Mouse (Mus musculus) gastrocnemius, adult 18-20 months (tissue): ENCODE data around the gene Gtf2h1. TPM values are rescaled to one million over a fixed set of nuclear protein-coding genes. Genes with fewer than 3 reads are reported as not detected.

Source experiments
- DNase-seq: peaks from one replicate; pipeline ENCODE4 v3.0.0; 2021; ENCODE audit warnings: low spot score
- total RNA-seq, 2 experiments: library from RNA; stranded (reverse); gene quantifications; 2 replicates each; pipeline ENCODE4 v1.2.3; 2021

The Gtf2h1 gene
- total RNA-seq, 2 experiments from 2014 or later = 15.4 to 18.2 TPM

DNA sequence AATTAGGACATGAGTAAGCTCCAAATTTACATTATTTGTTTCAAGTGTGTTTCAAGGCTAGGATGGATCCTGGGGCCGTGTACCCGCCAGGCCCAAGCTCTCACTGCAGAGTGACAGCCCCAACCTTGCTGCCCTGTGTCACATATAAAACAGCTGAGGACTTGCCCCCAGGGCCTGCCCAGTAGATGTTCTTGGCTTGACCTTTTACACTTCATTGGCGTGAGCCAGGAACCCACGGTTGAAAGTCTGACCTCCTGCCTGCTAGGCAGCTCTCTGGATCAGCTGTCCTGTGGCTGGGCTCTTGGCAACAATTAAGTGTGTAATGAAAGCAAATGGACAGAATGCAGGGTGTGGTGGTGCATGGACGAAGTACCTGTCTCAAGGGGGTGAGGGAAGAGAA, 53.4 kb downstream of the Gtf2h1 start:
- DNase-seq = peak; percentile 45

DNA sequence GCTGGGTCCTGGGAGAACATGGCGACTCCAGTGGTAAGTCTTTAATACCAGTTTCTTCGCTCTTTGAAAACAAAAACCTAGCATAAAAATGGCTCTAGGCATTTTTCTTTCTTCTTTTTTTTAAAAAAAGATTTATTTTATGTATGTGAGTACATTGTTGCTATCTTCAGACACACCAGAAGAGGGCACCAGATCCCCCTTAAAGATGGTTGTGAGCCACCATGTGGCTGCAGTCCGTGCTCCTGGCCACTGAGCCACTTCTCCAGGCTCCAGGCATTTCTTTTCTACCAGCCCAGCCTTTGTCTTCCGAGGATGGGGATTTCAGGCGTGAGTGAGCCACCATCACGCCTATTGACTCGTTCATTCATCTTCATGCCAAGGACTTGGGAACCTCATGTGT, 55.1 kb downstream of the Gtf2h1 start:
- no peak for DNase-seq

DNA sequence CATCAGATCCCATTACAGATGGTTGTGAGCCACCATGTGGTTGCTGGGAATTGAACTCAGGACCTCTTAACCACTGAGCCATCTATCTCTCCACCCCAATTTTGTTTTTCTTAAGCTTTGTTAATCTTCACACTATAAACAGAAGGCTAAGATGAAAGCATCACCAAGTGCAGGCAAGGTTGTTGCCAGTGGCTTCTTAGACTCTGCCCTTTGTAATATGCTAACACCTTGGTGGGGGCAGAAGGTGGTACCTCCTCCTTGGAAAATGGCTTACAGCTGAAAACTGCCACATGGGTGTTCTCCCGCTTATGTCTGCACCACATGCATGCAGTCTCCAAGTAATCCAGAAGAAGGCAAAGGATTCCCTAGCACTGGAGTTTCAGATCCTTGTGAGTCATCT, 56.8 kb downstream of the Gtf2h1 start:
- no peak for DNase-seq

DNA sequence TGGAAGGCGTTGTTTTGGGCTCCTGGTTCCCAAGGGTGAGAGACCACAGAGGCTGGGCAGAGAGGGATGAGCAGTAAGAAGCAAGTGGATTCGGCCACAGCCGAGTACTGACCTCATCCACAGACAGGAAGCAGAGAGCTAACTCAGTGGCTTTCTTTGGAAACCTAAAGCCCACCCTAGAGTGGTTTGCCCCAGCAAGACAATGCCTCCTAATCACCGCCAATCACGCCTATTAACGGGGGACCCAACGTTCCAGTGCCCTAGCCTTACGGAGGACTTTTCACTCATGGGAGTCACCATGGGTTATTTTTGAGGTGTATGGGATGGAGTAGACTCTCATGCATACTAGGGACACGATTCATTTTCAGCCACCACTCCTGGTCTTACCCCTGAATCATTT, 57.5 kb downstream of the Gtf2h1 start:
- no peak for DNase-seq

DNA sequence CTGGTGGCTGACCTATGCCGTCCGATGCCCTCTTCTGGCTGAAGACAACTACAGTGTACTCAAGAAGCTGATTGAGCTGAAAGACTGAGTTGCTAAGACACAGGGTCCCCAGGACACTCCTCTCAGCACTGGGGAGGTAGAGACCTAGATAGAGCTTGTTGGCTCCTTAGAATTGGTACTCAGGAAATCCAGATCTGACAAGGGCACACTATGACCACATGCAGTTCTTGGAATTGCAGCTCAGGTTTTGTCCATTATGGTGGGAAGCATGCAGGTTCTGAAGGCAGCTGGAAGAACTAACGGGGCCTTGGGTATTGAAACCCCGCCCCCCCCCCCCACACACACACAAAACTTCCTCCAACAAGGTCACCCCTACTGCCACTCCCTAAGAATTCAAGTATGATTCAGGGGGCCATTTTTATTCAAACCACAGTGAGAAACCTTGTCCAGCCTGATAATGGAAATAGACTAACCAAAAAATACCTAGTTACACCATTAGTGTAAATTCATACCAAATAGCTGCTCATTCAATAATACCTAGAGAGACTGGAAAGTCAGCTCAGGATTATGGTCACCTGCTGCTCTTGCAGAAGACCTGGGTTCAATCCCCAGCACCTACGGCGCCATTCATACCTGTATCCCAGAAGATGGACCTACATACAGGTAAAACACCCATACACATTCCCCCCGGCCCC, 60.1 kb downstream of the Gtf2h1 start:
- no peak for DNase-seq

DNA sequence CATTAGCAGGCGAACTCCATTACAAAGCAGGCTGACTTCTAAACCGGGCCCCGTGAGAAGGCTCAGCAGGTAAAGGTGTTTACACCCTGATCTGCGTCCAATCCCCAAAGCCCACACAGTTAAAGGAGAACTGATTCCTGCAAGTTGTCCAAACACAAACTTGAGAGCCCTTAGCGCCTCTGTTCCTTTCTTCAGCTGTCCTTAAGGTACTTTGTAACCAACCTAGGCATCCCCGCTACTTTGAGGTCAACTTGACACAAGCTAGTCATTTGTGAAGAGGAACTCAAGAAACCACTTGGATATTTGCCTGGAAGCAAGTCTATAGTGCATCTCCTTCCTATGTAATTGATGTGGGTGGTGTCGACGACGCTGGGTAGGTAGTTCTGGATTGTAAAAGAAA, 61.5 kb downstream of the Gtf2h1 start:
- DNase-seq = no peak

DNA sequence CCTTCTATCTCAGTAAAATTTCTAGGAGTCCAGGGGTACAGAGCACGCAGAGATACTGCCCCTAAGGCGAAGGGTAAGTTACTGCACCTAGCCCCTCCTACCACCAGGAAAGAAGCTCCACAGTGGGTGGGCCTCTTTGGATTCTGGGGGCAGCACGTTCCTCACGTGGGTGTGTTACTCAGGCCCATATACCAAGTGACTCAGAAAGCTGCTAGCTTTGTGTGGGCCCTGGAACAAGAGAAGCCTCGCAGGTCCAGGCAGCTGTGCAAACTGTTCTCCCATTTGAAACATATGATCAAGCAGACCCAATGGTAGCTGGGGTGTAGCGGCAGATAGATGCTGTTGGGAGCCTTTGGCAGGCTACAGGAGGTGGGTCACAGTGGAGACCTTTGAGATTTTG, 63.1 kb downstream of the Gtf2h1 start:
- no peak for DNase-seq

DNA sequence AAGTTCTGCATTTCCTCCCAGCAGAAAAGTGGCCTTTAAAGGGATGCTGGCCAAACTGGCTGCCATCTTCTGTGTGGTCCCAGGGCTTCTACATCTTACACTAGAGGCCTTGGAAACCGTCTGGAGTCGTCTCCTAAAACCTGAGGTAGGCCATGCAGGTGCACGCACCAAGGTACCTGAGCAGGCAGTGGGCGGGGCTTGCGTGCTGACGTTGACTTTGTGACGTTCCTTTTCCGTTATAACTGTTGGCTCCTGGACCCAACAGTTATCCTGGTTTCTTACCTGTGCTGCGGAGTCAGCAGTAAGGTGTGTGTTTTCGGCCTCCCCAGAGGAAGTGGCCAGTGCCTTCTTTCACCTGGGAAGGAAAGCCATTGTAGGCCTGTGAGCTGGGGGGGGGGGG, 65.1 kb downstream of the Gtf2h1 start, which contains the start of gene Ldhc:
Gene Ldhc (plus strand): TSS at position 208 of the 400 bp plus-strand sequence.
- DNase-seq = no peak

DNA sequence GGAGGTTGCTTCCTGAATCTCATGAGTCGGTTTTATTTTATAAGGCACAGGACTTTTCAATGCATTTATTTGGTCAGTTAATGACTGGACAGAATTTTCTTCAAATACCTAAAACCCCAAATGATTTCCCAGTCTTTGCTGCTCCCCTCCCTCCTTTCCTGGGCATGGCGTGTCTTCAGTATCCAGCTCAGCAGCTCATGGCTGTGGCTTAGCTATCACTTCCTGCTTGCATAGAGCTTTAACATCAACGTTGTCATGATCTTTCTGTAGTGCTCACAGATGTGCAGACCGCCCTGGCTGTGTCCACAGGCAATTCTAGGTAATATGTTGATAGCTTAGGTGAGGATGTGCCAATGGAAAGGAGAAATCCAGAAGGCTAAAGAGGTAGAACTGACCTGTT, 76.1 kb downstream of the Gtf2h1 start:
- no peak for DNase-seq

Other genes with a start within 250 kb of the Gtf2h1 start
- gene Sergef, start 156.3 kb upstream of the Gtf2h1 start, total RNA-seq = 1 to 10 TPM; 3.9 to 4.3 TPM
- under 1 TPM; 0.21 to 0.41 TPM for gene Tph1, start 123.6 kb upstream of the Gtf2h1 start, total RNA-seq
- gene Saal1, start 85.4 kb upstream of the Gtf2h1 start, total RNA-seq = 1 to 10 TPM; 2.7 to 3.0 TPM
- gene Saa3, start 80.4 kb upstream of the Gtf2h1 start, total RNA-seq = not detected
- under 1 TPM in 1 of 2 experiments, not detected in 1; 0.09 TPM for gene Saa4, start 63.5 kb upstream of the Gtf2h1 start, total RNA-seq
- not detected for gene Saa1, start 53.1 kb upstream of the Gtf2h1 start, total RNA-seq
- gene Saa2, start 44.3 kb upstream of the Gtf2h1 start, total RNA-seq = under 1 TPM in 1 of 2 experiments, not detected in 1; 0.40 TPM
- 10 to 100 TPM; 11.2 to 12.1 TPM for gene Hps5, start within 50 bp of the Gtf2h1 start, total RNA-seq
- gene Ldha, start 45.4 kb downstream of the Gtf2h1 start, total RNA-seq = 1,000 to 10,000 TPM; 2,332 to 2,702 TPM
- not detected for gene Ldhc, start 65.1 kb downstream of the Gtf2h1 start, total RNA-seq
- gene Tsg101, start 123.9 kb downstream of the Gtf2h1 start, total RNA-seq = 10 to 100 TPM; 54.4 to 59.1 TPM
- 10 to 100 TPM; 10.5 to 11.5 TPM for gene Uevld, start 162.4 kb downstream of the Gtf2h1 start, total RNA-seq
- gene Gm9999, start 187.5 kb downstream of the Gtf2h1 start, total RNA-seq = not detected
- gene Spty2d1, start 212.3 kb downstream of the Gtf2h1 start, total RNA-seq = 1 to 10 TPM; 4.5 to 4.7 TPM